Mouse (Mus musculus): ENCODE results near the gene Rbfox2. TPM values are rescaled to one million over a fixed set of nuclear protein-coding genes. Genes with fewer than 3 reads are reported as not detected.
"Not testable (repeated sequence)": the region's sequence is repeated elsewhere in the genome, so short reads cannot be mapped to it uniquely, and the experiment has no call there.

Gene Rbfox2
- total RNA-seq (2021), result 100 to 1,000 TPM; 239 to 256 TPM

GRCm38 (mm10) chr15:77306547-77307261, at the start of gene Rbfox2:
TSS of gene Rbfox2 (minus strand) at chr15:77307004.
- DNase-seq, result peak; percentile 89 to 91

DNA sequence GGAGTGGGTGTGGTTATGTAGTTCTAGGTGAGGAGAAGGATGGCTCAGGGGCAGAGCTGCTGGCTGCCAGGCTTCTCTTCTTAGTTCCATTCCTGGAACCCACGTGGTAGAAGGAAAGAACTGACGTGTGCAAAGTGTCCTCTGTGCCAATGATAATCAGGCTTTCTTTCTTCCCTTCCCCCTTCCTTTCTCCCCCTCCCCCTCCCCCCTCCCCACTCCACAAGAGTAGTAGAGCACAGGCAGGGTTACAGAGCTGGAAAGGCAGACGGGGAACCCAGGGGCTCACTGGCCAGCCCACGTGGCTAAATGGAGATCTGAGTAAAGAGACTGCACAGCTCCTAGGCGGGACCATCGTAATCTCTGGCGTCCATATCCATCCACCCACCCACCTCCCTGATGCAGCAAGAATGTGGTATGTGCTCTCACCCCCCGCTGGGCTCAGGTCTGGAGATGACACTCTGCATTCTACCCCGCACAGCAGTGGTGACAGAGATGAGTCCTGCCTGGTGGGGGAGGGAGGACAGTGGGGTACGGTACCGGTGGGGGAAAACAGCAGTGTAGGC, 49.5 kb upstream of the Rbfox2 start:
- DNase-seq, result no peak

- DNase-seq, result no peak
Measured at GRCm38 (mm10) chr15:77354848-77355551, 48.2 kb upstream of the Rbfox2 start.

GRCm38 (mm10) chr15:77354496-77354847, 47.7 kb upstream of the Rbfox2 start:
- DNase-seq, result no peak

GRCm38 (mm10) chr15:77353764-77354163, 47.0 kb upstream of the Rbfox2 start:
- no peak for DNase-seq

GRCm38 (mm10) chr15:77352863-77353262, 46.1 kb upstream of the Rbfox2 start:
- no peak for DNase-seq

DNA sequence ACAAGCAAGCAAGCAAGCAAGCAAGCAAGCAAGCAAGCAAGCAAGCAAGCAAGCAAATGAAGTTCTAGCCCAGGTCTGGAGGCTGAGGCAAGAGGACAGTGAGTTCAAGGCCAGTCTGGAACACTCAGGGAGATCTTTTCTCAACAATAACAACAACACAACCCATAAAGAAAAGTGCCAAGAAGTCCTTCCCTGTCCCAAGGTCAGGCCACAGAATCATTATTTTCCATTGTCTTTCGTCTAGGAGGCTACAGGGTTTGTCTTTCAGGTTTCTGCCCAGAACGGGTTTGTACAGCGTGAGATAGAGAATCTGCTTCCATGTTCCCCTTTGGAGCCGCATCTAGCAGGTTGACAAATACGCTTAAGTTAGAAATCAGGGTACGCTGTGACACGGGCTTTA, 43.3 kb upstream of the Rbfox2 start:
- no peak for DNase-seq

DNA sequence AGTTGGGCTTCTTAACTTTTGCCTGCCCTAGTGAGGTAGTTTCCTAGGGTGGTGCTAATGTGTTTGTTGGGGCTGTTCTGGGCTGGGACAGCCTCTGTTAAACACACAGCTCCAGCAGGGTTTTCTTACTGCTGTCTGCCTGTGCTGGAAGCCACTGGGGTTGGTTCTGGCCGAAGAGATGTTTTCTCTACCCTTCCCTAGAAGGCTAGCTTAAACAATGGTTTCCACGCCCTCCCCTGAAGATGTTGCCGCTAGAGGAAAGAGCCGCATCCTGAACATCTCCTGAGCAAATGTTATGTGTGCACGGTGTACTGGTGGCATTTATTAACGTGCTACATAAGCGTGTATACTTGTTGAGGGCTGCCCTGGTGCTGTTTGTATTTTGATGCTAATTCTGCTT, 41.3 kb upstream of the Rbfox2 start:
- DNase-seq, result no peak

DNA sequence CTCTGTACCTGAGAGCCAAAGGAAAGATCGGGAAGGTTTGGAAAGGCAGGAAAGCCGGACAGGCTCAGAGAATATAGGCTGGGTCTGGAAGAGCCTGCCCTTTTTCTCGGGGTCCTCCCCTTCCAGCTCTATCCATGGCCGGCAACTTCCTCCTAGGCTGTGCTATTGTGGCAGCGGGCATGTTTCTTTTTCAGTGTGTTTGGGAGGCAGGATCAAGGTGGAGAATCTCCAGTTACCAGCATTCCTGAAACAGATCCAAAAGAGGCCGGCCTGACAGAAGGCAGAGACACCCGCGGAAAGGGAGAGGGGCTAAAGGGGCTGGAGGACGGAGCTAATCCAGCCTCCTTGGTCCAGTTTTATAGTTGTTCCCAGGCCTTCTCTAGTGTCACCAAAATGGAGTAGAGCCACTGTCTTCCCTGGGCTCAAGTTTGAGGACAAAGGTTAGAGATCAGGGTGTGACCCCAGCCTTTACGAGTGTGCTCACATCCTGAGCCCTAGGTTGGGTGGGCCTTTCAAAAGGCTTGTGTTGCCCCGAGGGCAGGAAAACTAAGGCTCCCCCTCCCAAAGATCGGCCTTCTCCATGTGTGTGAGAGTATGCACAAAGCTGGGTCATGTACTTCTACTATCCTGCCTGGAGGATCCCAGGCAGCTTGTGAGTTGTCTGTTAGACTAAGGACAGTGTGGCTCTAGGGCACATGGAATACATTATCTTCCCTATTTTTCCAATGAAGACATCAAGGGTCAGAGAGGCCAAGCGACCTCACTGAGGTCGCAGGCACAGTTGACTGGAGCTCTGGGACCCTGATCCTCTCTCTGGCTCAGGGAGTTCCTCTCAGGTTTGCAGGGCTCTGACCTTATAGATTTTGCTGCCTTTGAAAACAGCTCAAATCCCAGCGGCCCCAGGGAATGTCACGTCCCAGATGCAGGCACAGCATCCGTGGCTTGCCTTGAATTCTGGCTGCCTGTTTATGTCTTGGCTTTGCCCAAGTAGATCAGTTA, 37.6 kb upstream of the Rbfox2 start:
- DNase-seq, result no peak

DNA sequence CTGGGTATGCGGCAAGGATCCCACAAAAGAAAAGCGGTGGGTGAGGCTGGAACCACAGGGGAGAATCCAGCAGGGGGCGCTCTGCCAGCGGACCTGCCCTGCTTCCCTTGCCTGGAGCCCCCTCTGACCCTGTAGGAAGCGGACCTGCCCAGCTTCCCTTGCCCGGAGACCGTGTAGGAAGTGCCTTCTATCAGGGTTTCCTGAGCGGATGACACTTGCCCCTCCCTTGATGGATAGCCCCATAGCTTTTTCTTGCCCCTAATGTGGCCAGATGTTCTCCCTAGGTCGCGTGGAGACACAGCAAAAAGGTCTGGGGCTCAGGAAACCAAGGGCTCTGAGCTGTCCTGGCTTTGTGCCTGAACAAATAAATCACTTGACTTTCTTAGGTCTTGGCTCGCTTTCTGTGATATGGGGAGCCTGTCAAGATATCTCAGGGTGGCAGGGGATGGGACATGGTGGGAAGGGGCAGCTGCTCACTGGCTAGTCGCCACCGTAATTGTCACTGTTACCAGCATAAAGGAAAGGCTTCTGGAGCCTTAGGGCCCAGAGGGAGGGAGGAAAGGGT, 36.8 kb upstream of the Rbfox2 start:
- peak in 1 of 2 experiments; percentile 48 for DNase-seq

DNA sequence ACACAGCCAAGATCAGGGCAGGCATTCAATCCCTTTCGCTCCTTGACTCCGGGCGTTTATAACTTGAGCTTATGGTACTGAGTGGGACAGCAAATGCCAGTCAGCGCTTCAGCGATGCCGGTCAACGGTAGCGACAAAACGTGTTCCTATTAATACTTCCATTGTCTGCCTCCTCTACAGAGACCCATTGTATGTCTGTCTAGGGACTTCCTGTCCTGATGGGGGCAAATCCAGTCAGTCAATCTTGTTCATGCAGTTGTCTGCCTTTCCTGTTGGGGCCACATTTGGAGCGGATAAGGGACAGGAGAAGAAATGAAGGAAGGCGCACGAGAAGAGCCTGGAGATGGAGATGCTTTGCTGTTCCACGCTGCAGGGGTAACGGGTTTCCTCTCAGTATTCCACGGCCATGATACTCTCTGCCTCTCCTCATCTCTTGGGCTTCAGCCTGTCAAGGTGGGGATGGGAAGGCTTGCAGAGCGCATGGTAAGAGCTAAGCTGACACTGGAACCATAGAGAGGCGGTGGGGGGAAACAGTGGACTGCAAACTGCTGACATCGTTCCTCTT, 36.2 kb upstream of the Rbfox2 start:
- DNase-seq, result no peak

DNA sequence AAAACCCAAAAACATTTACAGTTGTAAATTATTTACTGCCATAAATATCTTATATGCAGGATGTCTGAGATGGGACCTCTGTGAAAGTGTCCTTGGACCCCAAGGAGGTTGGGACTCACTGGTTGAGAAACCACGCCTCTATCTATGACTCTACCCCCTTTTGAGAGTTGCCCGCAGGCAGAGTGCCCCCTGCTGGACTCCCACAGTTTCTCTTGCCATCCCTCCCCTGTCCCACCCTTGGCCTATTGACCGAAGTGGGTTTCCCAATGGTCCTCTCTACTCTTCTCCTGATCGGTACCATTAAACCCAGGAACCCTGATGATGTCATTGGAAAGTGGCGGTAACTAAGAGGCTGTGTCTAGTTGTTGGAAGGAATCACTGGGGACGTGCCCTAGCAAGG, 35.2 kb upstream of the Rbfox2 start:
- DNase-seq, result no peak

- DNase-seq, result no peak
Measured at GRCm38 (mm10) chr15:77340581-77340980, 33.8 kb upstream of the Rbfox2 start.

GRCm38 (mm10) chr15:77338924-77339429, 32.2 kb upstream of the Rbfox2 start:
- DNase-seq, result no peak

DNA sequence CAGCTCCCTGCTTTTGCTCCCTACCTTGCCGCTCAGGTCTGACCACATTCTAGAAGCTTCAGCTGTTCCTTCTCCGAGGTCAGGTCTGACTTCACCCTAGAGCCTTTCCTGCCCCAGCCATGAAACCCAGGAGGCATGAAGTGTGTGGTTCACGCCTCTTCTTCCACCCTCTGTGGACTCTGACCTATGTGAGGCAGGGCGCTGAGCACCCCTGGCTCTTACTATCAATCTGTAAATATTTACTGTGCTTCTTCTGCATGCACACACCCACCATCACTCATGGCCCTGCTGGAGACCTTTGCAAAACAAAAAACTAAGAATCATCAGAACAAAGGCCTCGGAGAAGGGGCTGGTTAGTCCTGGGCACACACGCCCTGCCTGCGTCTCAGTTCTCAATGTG, 31.6 kb upstream of the Rbfox2 start:
- DNase-seq, result no peak

- no peak for DNase-seq
Measured at GRCm38 (mm10) chr15:77337926-77338325, 31.1 kb upstream of the Rbfox2 start.

GRCm38 (mm10) chr15:77336968-77337341, 30.2 kb upstream of the Rbfox2 start:
- DNase-seq, result no peak

- DNase-seq, result peak; percentile 82 to 83
Measured at GRCm38 (mm10) chr15:77336287-77336967, 29.6 kb upstream of the Rbfox2 start.

DNA sequence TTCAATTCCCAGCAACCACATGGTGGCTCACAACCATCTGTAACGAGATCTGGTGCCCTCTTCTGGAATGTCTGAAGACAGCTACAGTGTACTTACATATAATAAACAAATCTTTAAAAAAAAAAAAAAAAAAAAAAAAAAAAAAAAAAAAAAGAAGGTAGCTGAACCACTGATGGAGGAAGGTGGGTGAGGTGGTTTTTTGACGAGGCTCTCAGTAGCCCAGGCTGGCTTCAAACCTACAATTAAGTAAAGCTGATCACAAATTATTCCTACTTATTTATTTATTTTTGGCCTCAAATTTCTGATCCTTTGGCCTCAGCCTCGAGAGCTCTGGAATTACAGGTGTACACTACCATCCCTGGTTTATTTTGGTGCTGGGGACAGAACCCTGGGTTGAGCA, 28.4 kb upstream of the Rbfox2 start:
- DNase-seq, result not testable (repeated sequence)

GRCm38 (mm10) chr15:77332272-77332991, 25.6 kb upstream of the Rbfox2 start:
- DNase-seq, result peak; percentile 55 to 63

All from layer of hippocampus, postnatal 36 days (tissue).